Comparison of ENCODE assay signal across 22 mouse cellular contexts in the genomic region with DNA sequence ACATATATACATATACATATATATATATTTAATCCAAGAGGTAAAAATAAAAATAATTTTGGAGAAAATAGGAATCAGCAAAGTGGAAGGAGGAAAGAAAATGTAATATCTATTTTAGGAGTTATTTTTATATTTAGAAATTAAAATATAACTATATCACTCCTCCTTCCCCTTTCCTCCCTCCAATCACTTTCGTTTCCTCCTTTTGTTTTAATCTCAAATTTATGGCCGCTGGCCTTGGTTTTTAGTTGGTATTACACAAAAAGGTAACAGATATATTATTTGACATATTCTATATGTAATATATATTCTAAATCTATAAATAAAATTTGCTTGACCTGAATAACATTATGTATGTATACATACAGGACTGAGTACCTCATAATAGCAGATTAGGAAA.
"Had no signal": no experiment of that assay in that cellular context is flagged by ENCODE, and none has a peak within 500 bp of the region (broad histone marks: within the 10 kb centered on the region; RNA-seq: fewer than 3 reads in every experiment).

No protein-coding gene starts in this region.

- H3K36me3 ChIP-seq: heart, embryonic 10.5 days; heart, embryonic 12.5 days; hindbrain, embryonic 10.5 days; hindbrain, embryonic 12.5 days; intestine, embryonic 15.5 days; limb, embryonic 10.5 days; limb, embryonic 12.5 days had no signal

- H3K27me3 ChIP-seq: heart, embryonic 12.5 days; hindbrain, embryonic 12.5 days; intestine, embryonic 15.5 days; limb, embryonic 12.5 days had no signal

- ATAC-seq: hindbrain, embryonic 16.5 days; inflammation-experienced regulatory T-cells, adult 6 months; intestine, embryonic 15.5 days; intestine, postnatal 0 days had no signal

- DNase-seq: gastrocnemius, postnatal 14 days; gastrocnemius, postnatal 36 days; heart, adult 18-20 months; heart, postnatal 10 days; heart, postnatal 4 days; kidney, adult 18-20 months; kidney, adult 8-10 months; kidney, postnatal 10 days; kidney, postnatal 25 days; kidney, postnatal 4 days; layer of hippocampus, postnatal 36 days; liver had no signal
